Mouse (Mus musculus) bone marrow, adult 2 months (tissue): ENCODE data around the gene Zbtb40.

Experiments used
- CTCF ChIP-seq: fragments of 200-500 bp; IDR thresholded peaks from 2 replicates; pipeline ENCODE4 v1.5.1; 2011; ENCODE audit warnings: low read length, control low read depth; ENCODE audit not compliant: control insufficient read depth, insufficient read depth
- POLR2A ChIP-seq: fragments of 200-500 bp; IDR thresholded peaks from 2 replicates; pipeline ENCODE4 v1.6.1; 2011; ENCODE audit warnings: low read depth, mild to moderate bottlenecking, control low read depth, low read length, borderline replicate concordance; ENCODE audit not compliant: control insufficient read depth

DNA sequence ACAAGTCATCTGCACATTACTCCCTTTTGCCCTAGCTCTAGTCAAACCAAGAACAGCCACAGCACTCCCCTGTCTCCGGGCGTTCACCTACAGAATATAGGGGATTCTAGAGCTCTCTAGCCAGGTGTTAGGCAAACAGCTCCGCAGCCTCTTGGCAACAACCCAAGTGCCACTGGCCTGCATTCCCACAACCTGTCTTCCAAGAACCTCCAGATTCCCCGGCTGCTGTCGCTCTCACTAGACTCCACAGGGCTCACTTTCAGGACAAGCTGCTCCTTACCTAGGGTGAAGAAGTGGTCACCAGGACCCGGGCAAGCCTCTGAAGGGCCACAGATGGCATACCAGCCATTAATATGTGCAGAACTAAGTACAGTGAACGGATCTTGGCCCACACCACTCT, 17.3 kb downstream of the Zbtb40 start:
- TF ChIP-seq CTCF (no peak), POLR2A (no peak)
